In the genomic region with DNA sequence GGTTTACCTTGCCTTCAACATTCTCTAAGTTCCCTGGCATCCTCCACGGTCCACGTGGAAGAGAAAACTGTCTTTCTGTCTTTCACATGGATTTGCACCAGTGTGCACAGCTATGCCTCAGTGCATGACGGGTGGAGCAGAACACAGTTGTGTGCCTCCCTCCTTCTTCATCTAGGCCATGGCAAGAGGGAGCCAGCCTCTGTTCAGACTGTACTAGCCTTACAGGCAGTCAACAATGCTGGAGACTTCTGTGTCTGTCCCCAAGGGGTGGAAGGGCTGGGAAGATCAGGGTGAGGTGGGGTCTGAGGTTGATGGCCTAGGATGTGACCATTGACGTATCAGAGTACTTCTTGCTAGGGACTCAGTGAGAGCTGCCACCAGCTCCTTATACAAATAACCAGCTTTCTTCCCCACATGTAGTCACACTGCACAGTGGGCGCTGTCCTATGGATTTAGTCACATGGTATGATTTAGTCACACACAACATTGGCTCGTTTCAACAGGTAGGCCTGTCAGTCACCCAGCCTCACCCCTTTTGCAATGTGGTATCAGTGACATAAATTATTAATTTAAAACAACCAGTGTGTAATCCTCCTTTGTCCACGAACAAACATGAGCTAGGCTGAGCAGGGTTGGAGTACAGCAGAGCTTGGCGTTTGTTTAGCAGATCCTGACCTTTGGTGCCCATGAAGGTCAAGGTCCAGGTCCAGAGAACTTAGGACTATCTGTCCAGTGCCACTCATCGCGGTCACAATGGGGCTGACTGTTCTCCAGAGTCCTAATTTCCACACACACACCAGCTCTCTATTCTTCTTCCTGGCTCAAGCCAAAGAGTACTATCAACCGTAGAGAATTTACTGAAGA, we compare ENCODE assay signal across 14 mouse cellular contexts. TPM values are rescaled to one million over a fixed set of nuclear protein-coding genes. Genes with fewer than 3 reads are reported as not detected.
A peak's percentile ranks its signal among the peaks of the same experiment; 100 is the strongest.
DNase-seq lines count a peak whose midpoint lies in the region; ATAC-seq lines count a peak whose summit lies in the region.
"Had no signal": no experiment of that assay in that cellular context is flagged by ENCODE, and none has a peak within 500 bp of the region (broad histone marks: within the 10 kb centered on the region; RNA-seq: fewer than 3 reads in every experiment).

No protein-coding gene starts in this region.

- peak; percentile 35 to 54 for DNase-seq in cerebellum, adult 18-20 months
- peak; percentile 9 for DNase-seq in liver
- DNase-seq in liver, embryonic 11.5 days (ENCODE audit: low spot score), result no peak
- DNase-seq in left cerebral cortex, postnatal 14 days (ENCODE audit: low spot score in 2 of 2), result no peak
- no peak for DNase-seq in layer of hippocampus, postnatal 25 days (ENCODE audit: extremely low spot score in 1 of 2, low spot score in 1 of 2)
- no peak for DNase-seq in embryo, embryonic 10.5 days (ENCODE audit: low spot score)
- DNase-seq: forebrain, postnatal 0 days; gastrocnemius, postnatal 36 days; heart, postnatal 10 days; lung, embryonic 14.5 days had no signal

- no peaks in the 10 kb centered on the region for H3K9me3 ChIP-seq in liver, embryonic 11.5 days (ENCODE audit: control insufficient read depth, low read length)
- no peaks in the 10 kb centered on the region for H3K9me3 ChIP-seq in liver, embryonic 12.5 days (replicated peaks)

- peaks cover 9% of the 10 kb centered on the region for H3K27me3 ChIP-seq in liver, embryonic 11.5 days (replicated peaks; ENCODE audit: control insufficient read depth, insufficient read depth, low read length)
- H3K27me3 ChIP-seq in liver, embryonic 12.5 days (replicated peaks), result peaks cover 12% of the 10 kb centered on the region

- H3K4me3 ChIP-seq in liver, embryonic 11.5 days (ENCODE audit: low read depth, low read length), result no peak overlapping the region
- H3K4me3 ChIP-seq in liver, embryonic 12.5 days, result no peak overlapping the region

- H3K9ac ChIP-seq in liver, embryonic 11.5 days (ENCODE audit: low read depth, low read length), result no peak overlapping the region
- H3K9ac ChIP-seq in liver, embryonic 12.5 days, result no peak overlapping the region
- H3K9ac ChIP-seq: forebrain, postnatal 0 days; lung, embryonic 14.5 days had no signal

- H3K4me1 ChIP-seq in liver, embryonic 11.5 days (replicated peaks; ENCODE audit: control insufficient read depth, insufficient read depth, low read length), result peaks cover 2% of the 10 kb centered on the region; the same call in 1 of the 2 replicates
- 0 out of 2 replicates have a peak, but pooled peaks cover 2% of the 10 kb centered on the region for H3K4me1 ChIP-seq in liver, embryonic 12.5 days

- WGBS in liver, embryonic 11.5 days, result 72% methylated on average over 11 of the region's 11 CpGs
- WGBS in liver, embryonic 12.5 days (ENCODE audit: insufficient replicate concordance), result 63% methylated on average over 11 of the region's 11 CpGs

- no peaks in the 10 kb centered on the region for H3K36me3 ChIP-seq in liver, embryonic 11.5 days (ENCODE audit: control insufficient read depth, insufficient read depth, low read length)
- H3K36me3 ChIP-seq in liver, embryonic 12.5 days, result no peaks in the 10 kb centered on the region

- no peak overlapping the region for H3K4me2 ChIP-seq in liver, embryonic 11.5 days
- no peak overlapping the region for H3K4me2 ChIP-seq in liver, embryonic 12.5 days
- H3K4me2 ChIP-seq: lung, embryonic 14.5 days; midbrain, embryonic 11.5 days had no signal

- H3K27ac ChIP-seq in liver, embryonic 11.5 days (ENCODE audit: low read depth, low read length), result no peak overlapping the region
- H3K27ac ChIP-seq in liver, embryonic 12.5 days, result no peak overlapping the region

- intact Hi-C loops in left cerebral cortex, postnatal 14 days (cut with DNase I), result no loop called here

- no peak for ATAC-seq in cerebellum, adult (ENCODE audit: insufficient number of reproducible peaks, low FRiP score, low TSS enrichment)
- ATAC-seq in liver, embryonic 11.5 days (replicated peaks; ENCODE audit: low FRiP score), result no peak; the same call in 1 of the 2 replicates
- ATAC-seq in liver, embryonic 12.5 days, result peak; percentile 58
- ATAC-seq: forebrain, postnatal 0 days had no signal

RNA-seq across cellular contexts. Expression of a gene that starts 7.8 kb away (rescaled TPM):
- polyA plus RNA-seq in liver, embryonic 11.5 days (2014; fragmentation: Nextera tagmentation; extraction: Ambion mirVana), result 5.5 and 6.6 TPM in 2 replicates
- 4.9 and 5.9 TPM in 2 replicates for polyA plus RNA-seq in liver, embryonic 12.5 days (2016; fragmentation: Nextera tagmentation; extraction: Ambion mirVana)
- total RNA-seq in left cerebral cortex, postnatal 14 days (2021), result 10 to 100 TPM; 45.0 to 51.2 TPM
- 10 to 100 TPM; 22.9 to 24.9 TPM for total RNA-seq in layer of hippocampus, postnatal 25 days (2021)
- total RNA-seq: MEL had no signal

Comparison
In these comparisons a context has a peak if more than half of its experiments do, and no peak if none do; other contexts are left out.
1. DNase-seq: peak in cerebellum, adult 18-20 months (2 of 2) and liver (single experiment); none in liver, embryonic 11.5 days (single experiment), left cerebral cortex, postnatal 14 days (0 of 2), layer of hippocampus, postnatal 25 days (0 of 2) and embryo, embryonic 10.5 days (single experiment).